Mouse (Mus musculus) ES-E14 (cell line): ENCODE measurements around the gene Ppox. TPM values are rescaled to one million over a fixed set of nuclear protein-coding genes. Genes with fewer than 3 reads are reported as not detected.
"Not testable (repeated sequence)": the region's sequence is repeated elsewhere in the genome, so short reads cannot be mapped to it uniquely, and the experiment has no call there.

Experiments used
- DNase-seq: peaks from one replicate; pipeline ENCODE4 v3.0.0-alpha.2; 2013; ENCODE audit warnings: low read depth, low spot score
- H3K27ac ChIP-seq: 2 replicates; pipeline ENCODE4 v1.5.1; 2012; ENCODE audit warnings: low read depth, mild to moderate bottlenecking, low read length, moderate library complexity, mixed read lengths; ENCODE audit not compliant: poor library complexity, insufficient read depth, severe bottlenecking
- H3K36me3 ChIP-seq: 2 replicates; pipeline ENCODE4 v1.6.1; 2012; ENCODE audit warnings: mild to moderate bottlenecking, low read length, moderate library complexity, mixed read lengths; ENCODE audit not compliant: control insufficient read depth, poor library complexity, insufficient read depth, severe bottlenecking
- H3K4me1 ChIP-seq, 2 experiments: fragments of 150-350 bp in 1 of 2; sonication (generic) in 1 of 2; 2 replicates each; pipeline ENCODE4 v1.6.1; 2012; ENCODE audit warnings: low read length in 2 of 2, mild to moderate bottlenecking in 1 of 2, mixed read lengths in 1 of 2; ENCODE audit not compliant: control insufficient read depth in 2 of 2, insufficient read depth in 2 of 2, poor library complexity in 1 of 2
- H3K4me3 ChIP-seq, 2 experiments: fragments of 150-350 bp in 1 of 2; sonication (generic) in 1 of 2; 2 replicates each; pipeline ENCODE4 v1.5.1; 2012; ENCODE audit warnings: low read length in 2 of 2, low read depth in 1 of 2, mild to moderate bottlenecking in 1 of 2, mixed read lengths in 1 of 2; ENCODE audit not compliant: insufficient read depth in 1 of 2, poor library complexity in 1 of 2, severe bottlenecking in 1 of 2
- H3K9ac ChIP-seq: 2 replicates; pipeline ENCODE4 v1.6.1; 2012; ENCODE audit warnings: low read depth, mild to moderate bottlenecking, low read length, mixed read lengths; ENCODE audit not compliant: poor library complexity, insufficient read depth, severe bottlenecking
- H3K9me3 ChIP-seq: fragments of 150-350 bp; sonication (generic); 2 replicates; pipeline ENCODE4 v1.6.1; 2012; ENCODE audit warnings: low read depth, mild to moderate bottlenecking, low read length; ENCODE audit not compliant: control insufficient read depth, insufficient read depth
- CHD2 ChIP-seq: IDR thresholded peaks from 2 replicates; pipeline ENCODE4 v1.6.1; 2014; ENCODE audit warnings: mild to moderate bottlenecking, low read depth, low read length, inconsistent platforms
- HCFC1 ChIP-seq: IDR thresholded peaks from 2 replicates; pipeline ENCODE4 v1.6.1; 2012; ENCODE audit warnings: low read length, inconsistent platforms, borderline replicate concordance; ENCODE audit not compliant: insufficient read depth
- MAFK ChIP-seq: IDR thresholded peaks from 2 replicates; pipeline ENCODE4 v1.6.1; 2014; ENCODE audit warnings: mild to moderate bottlenecking, low read depth, low read length, inconsistent platforms; ENCODE audit not compliant: insufficient read depth
- ZC3H11A ChIP-seq: IDR thresholded peaks from 2 replicates; pipeline ENCODE4 v1.6.1; 2012; ENCODE audit warnings: low read depth, mild to moderate bottlenecking, inconsistent platforms, low read length, borderline replicate concordance
- ZNF384 ChIP-seq: IDR thresholded peaks from 2 replicates; pipeline ENCODE4 v1.6.1; 2012; ENCODE audit warnings: low read depth, low read length, inconsistent platforms
- in situ Hi-C, 2 experiments: fragments of 600-800 bp; cut with MboI; formaldehyde crosslinking; loops; one replicate each; pipeline ENCODE4 v1.15.1; 2025; ENCODE audit warnings: low sequenced_read_pairs in 2 of 2, inconsistent platforms in 1 of 2; ENCODE audit not compliant: unreplicated experiment in 2 of 2
- total RNA-seq: library from RNA; depleted of rRNA; stranded (reverse); fragments of 300-350 nt; gene quantifications from 2 replicates; pipeline ENCODE4 v1.2.3, GENCODE M21; 2012

Ppox gene
- total RNA-seq, 1 experiment: 15.5 TPM

DNA sequence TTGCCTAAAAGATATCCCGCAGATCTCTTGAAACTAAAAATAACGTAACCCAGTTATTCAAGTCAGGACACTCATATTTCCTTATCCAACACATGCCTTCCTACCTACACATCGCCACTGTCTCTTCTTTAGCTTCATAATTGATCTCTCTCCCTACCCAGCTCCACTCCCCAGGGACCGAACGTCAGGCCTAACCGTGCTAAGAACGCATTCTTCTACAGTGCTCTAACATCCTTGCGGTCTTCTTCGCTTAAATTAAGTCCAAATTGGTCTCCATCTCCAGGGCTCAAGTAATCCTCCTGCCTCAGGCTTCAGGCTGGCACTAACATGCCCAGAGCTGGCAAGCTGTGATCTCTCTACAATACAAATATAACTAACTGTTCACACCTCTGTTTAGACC is 47.3 kb upstream of the Ppox start:
- in situ Hi-C loops: no loop called here
- Histone ChIP-seq H3K9ac (peak overlapping the region; percentile 95), H3K36me3 (peaks cover 2% of the 10 kb centered on the region; the same call in 1 of the 2 replicates), H3K4me1 (peaks cover 2 to 10% of the 10 kb centered on the region in 2 experiments; a peak in 2 of 4 replicates), H3K27ac (peak overlapping the region; percentile 99; the same call in 1 of the 2 replicates), H3K4me3 (peak overlapping the region; percentile 70 to 100), H3K9me3 (no peaks in the 10 kb centered on the region)
- TF ChIP-seq ZNF384: no peak
- TF ChIP-seq MAFK: no peak
- TF ChIP-seq HCFC1: no peak
- no peak for TF ChIP-seq CHD2
- no peak for TF ChIP-seq ZC3H11A
- DNase-seq: no peak

DNA sequence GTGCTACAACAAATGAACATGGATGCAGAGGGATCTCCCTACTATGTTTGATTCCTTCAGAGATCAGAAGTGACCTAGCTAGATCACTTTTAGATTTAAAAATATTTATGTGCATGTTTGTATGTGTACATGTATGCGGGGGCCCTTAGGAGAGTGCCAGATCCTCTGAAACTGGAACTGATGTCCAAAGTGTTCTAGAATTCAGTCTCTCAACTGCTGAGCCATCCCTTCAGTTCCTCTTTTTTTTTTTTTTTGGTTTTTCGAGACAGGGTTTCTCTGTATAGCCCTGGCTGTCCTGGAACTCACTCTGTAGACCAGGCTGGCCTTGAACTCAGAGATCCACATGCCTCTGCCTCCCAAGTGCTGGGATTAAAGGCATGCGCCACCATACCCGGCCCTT is 45.6 kb upstream of the Ppox start:
- H3K4me3 ChIP-seq, H3K9ac ChIP-seq, H3K36me3 ChIP-seq, in situ Hi-C loops, H3K4me1 ChIP-seq, DNase-seq, H3K27ac ChIP-seq, H3K9me3 ChIP-seq: not testable (repeated sequence)

DNA sequence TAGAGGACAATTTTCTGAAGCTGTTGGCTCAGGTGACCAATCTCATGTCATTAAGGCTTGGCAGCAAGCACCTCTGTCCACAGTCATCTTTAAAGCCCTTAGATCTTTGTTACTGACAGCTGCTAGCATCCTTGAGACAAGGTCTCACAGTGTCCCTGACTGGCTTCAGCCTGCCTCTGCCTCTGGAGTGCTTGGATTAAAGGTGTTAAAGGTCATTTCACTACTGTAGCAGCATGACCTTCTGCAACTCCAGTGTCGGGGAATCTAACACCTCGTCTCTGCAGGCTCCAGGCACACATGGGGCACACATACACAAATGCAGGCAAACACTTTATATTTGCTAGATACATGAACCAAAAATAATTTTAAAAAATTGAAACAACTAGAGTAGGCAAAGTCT is 44.6 kb upstream of the Ppox start:
- Histone ChIP-seq H3K9me3 (no peaks in the 10 kb centered on the region), H3K4me3 (no peak overlapping the region), H3K4me1 (peaks cover 2 to 7% of the 10 kb centered on the region in 2 experiments; a peak in 1 of 4 replicates), H3K27ac (no peak overlapping the region), H3K9ac (no peak overlapping the region), H3K36me3 (no peaks in the 10 kb centered on the region; the same call in 1 of the 2 replicates)
- no peak for DNase-seq
- TF ChIP-seq MAFK (no peak), HCFC1 (no peak), ZC3H11A (no peak), CHD2 (no peak), ZNF384 (no peak)
- in situ Hi-C loops: no loop called here

DNA sequence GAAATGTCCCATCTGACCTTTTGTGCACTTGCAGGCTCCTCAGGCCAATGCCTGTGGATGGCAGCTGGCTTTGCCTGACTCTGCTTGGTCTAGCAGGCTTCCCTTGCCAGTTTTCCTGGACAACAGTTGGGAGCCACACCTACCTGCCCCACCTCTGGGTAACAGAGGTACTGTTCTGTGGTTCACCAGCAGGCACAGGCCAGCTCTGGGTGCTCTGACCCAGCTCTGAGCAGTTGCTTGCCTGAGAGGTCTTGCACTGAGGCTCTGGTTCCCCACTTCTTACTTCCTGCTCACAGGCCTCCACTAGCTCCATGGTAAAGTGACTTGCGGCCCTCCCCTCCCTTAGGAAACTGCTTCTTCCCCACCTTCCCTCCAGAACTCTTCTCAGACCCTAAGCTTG is 41.0 kb upstream of the Ppox start:
- in situ Hi-C loops: no loop called here

DNA sequence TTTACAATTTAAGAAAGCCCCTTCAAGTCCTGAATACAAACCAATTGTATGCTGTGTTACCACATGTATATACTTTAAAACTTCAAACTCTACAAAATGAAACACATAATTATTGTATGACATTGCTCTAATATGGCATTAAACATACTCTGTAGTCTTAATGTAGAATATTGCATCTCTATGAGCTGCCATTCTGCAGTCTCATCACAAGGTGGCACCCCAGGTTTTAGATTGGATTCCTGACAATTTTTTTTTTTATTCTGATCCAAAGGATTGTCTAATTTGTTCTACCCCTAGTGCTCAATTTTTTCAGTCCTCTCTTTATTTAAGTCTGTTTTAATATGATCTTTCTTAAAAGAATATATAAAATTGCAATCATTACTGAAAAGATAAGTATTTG is 40.4 kb upstream of the Ppox start:
- Histone ChIP-seq H3K9me3 (no peaks in the 10 kb centered on the region), H3K27ac (no peak overlapping the region), H3K36me3 (no peaks in the 10 kb centered on the region; the same call in 1 of the 2 replicates), H3K9ac (no peak overlapping the region), H3K4me3 (peak overlapping the region in 1 of 2 experiments; percentile 3; a peak in 1 of 4 replicates), H3K4me1 (peaks cover 5 to 10% of the 10 kb centered on the region in 2 experiments; a peak in 1 of 4 replicates)
- in situ Hi-C loops: no loop called here
- no peak for DNase-seq
- TF ChIP-seq ZC3H11A (no peak), ZNF384 (peak; percentile 95)

More for the DNA sequence above, 41.0 kb upstream of the Ppox start:
- H3K36me3 ChIP-seq: no peaks in the 10 kb centered on the region; the same call in 1 of the 2 replicates
- DNase-seq: no peak
- H3K27ac ChIP-seq: no peak overlapping the region; the same call in 1 of the 2 replicates
- H3K9me3 ChIP-seq: no peaks in the 10 kb centered on the region
- H3K4me3 ChIP-seq: no peak overlapping the region
- TF ChIP-seq MAFK: no peak
- no peak for TF ChIP-seq ZC3H11A
- no peak for TF ChIP-seq CHD2
- TF ChIP-seq HCFC1: no peak
- TF ChIP-seq ZNF384: no peak
- peaks cover 5 to 10% of the 10 kb centered on the region in 2 experiments; a peak in 1 of 4 replicates for H3K4me1 ChIP-seq
- 0 out of 2 replicates have a peak overlapping the region, but pooled peaks have one; percentile 3 for H3K9ac ChIP-seq
